Mouse (Mus musculus): ENCODE measurements at regions not wholly inside any gene's neighbourhood (a gene's known extent, or its start where the extent isn't known, plus 50 kb on each side); places are given as distances from the start of the nearest gene placed in this dataset.

DNA sequence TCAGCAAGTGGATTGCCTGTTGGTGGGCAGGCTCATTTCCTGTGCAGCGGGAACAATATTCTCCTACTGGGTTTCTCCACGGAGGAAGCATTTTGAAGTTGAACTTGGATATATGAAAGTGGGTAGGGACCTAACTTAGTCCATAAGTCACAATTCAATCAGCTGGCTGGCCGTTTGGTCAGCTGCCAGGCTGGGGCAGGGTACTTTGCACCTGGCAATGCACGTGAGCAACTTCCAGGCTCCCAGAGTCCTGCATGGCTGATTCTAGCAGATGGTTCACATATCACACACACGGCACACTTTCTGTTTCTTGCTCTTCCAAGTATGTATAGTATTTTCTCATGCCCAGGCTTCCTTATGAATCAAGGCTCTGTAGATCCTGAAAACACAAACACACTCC, 75.1 kb downstream of the Asb1 start:
- TF ChIP-seq CTCF (IDR thresholded peaks at IDR 0.05), result no peak
- TF ChIP-seq POLR2A (IDR thresholded peaks at IDR 0.05; ENCODE audit: insufficient read depth, low read depth, low read length), result no peak
